Mouse (Mus musculus): ENCODE measurements around the gene Hgd.

DNA sequence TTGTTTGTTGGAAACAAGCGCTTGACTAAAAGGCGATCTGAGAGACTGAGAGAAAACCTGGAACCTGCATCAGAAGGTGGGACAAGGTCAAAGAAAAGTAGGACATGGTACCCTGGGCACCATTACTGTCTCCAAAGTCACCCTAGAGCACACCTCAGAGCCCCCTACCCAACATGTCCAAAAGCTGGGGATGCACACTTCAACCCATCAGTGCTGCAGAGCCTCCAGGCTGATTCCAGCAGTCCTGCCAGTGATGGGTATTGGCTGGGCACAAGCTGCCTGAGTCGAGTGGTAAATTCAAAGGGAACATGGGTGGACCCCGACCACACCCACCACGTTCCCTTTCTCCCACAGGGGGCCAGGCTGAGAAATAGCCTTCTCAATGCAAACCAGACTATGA is 95.4 kb downstream of the Hgd start:
- TF ChIP-seq CTCF (IDR thresholded peaks at IDR 0.05; ENCODE audit: extremely low read depth, insufficient read length, insufficient replicate concordance, low read depth, low read length), result no peak
- no peak for TF ChIP-seq POLR2A (IDR thresholded peaks at IDR 0.05; ENCODE audit: low read depth, low read length)

Measured in small intestine, adult 2 months (tissue).